Mouse (Mus musculus) B cell, adult (primary cell): Measurements from ENCODE around the gene Prpf4b. TPM values are rescaled to one million over a fixed set of nuclear protein-coding genes. Genes with fewer than 3 reads are reported as not detected.

ENCODE experiments used
- total RNA-seq: library from RNA; stranded (reverse); gene quantifications from 4 replicates; pipeline ENCODE4 v1.2.4, GENCODE M21; 2023; ENCODE audit not compliant: inconsistent age

Prpf4b gene
- 170 to 188 TPM (median 177 TPM) in 4 replicates for total RNA-seq

GRCm38 (mm10) chr13:34875166-34875710 lies at the start of gene Prpf4b:
Gene Prpf4b, plus strand, starts transcription at chr13:34875302.

GRCm38 (mm10) chr13:34924210-34924609 lies 49.1 kb downstream of the Prpf4b start, which contains the start of the genes Fam217a and 4933417A18Rik:
Gene Fam217a, minus strand, starts transcription at chr13:34924310.
Gene 4933417A18Rik, plus strand, starts transcription at chr13:34924409.

Other genes starting within 250 kb of the Prpf4b start
- 159 to 173 TPM (median 167 TPM) in 4 replicates for gene Pxdc1, start 221.8 kb upstream of the Prpf4b start, total RNA-seq
- not detected in 4 replicates for gene Fam50b, start 140.5 kb upstream of the Prpf4b start, total RNA-seq
- not detected in 4 replicates for gene Fam217a, start 49.0 kb downstream of the Prpf4b start, total RNA-seq
- gene 4933417A18Rik, start 49.1 kb downstream of the Prpf4b start, total RNA-seq = not detected in 4 replicates
- not detected in 4 replicates for gene Eci3, start 88.5 kb downstream of the Prpf4b start, total RNA-seq
- gene Eci2, start 151.8 kb downstream of the Prpf4b start, total RNA-seq = 19.5 to 27.7 TPM (median 21.4 TPM) in 4 replicates